Mouse (Mus musculus) erythroblast, embryonic 14.5 days (primary cell): ENCODE results near the gene Map3k3. TPM values are rescaled to one million over a fixed set of nuclear protein-coding genes. Genes with fewer than 3 reads are reported as not detected.
"Not testable (repeated sequence)": the region's sequence is repeated elsewhere in the genome, so short reads cannot be mapped to it uniquely, and the experiment has no call there.

Source experiments
- H3K27me3 ChIP-seq: 2 replicates; pipeline ENCODE4 v1.6.1; 2012; ENCODE audit warnings: inconsistent platforms; ENCODE audit not compliant: control insufficient read depth
- H3K36me3 ChIP-seq: 2 replicates; pipeline ENCODE4 v1.6.1; 2012; ENCODE audit warnings: mild to moderate bottlenecking, inconsistent platforms; ENCODE audit not compliant: control insufficient read depth
- H3K4me1 ChIP-seq: 2 replicates; pipeline ENCODE4 v1.6.1; 2012; ENCODE audit warnings: inconsistent platforms; ENCODE audit not compliant: control insufficient read depth
- H3K4me3 ChIP-seq: replicated peaks from 2 replicates; pipeline ENCODE3; 2012; ENCODE audit warnings: moderate library complexity, mild to moderate bottlenecking, inconsistent platforms
- H3K9me3 ChIP-seq: 2 replicates; pipeline ENCODE4 v1.6.1; 2012; ENCODE audit warnings: low read length, inconsistent platforms, mixed read lengths; ENCODE audit not compliant: control insufficient read depth
- GATA1 ChIP-seq: IDR thresholded peaks from 2 replicates; pipeline ENCODE4 v1.6.1; 2012; ENCODE audit warnings: low read length, inconsistent platforms, mixed read lengths
- TAL1 ChIP-seq: IDR thresholded peaks from 3 replicates; pipeline ENCODE4 v1.6.1; 2012; ENCODE audit warnings: low read length, inconsistent platforms, mixed read lengths
- polyA plus RNA-seq: library from polyadenylated mRNA; stranded (reverse); fragments of >175 nt; gene quantifications from 2 replicates; pipeline ENCODE4 v1.2.3, GENCODE M21; 2012

Gene Map3k3
- polyA plus RNA-seq, 1 experiment, result 0.05 TPM

DNA sequence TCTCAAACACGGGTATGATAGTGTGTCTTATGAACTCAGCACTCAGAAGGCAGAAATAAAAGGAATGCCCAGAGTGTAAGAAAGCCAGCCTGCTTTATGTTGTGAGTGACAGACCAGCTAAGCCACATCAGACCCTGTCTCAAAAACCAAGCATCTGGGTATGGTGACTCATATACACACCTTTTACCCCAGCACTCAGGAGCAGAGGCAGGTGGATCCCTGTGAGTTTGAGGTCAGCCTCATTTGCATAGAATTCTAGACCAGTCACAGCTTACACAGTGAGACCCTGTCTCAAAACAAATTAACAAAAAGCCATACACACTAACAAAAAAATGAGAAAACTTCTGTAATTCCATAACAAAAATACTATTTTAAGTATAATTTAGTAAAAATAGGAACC lies 41.4 kb downstream of the Map3k3 start:
- TF ChIP-seq TAL1 (no peak), GATA1 (no peak)
- Histone ChIP-seq H3K4me3 (no peak overlapping the region), H3K4me1 (peaks cover 3% of the 10 kb centered on the region), H3K36me3 (no peaks in the 10 kb centered on the region; the same call in 1 of the 2 replicates), H3K27me3 (no peaks in the 10 kb centered on the region), H3K9me3 (no peaks in the 10 kb centered on the region)

DNA sequence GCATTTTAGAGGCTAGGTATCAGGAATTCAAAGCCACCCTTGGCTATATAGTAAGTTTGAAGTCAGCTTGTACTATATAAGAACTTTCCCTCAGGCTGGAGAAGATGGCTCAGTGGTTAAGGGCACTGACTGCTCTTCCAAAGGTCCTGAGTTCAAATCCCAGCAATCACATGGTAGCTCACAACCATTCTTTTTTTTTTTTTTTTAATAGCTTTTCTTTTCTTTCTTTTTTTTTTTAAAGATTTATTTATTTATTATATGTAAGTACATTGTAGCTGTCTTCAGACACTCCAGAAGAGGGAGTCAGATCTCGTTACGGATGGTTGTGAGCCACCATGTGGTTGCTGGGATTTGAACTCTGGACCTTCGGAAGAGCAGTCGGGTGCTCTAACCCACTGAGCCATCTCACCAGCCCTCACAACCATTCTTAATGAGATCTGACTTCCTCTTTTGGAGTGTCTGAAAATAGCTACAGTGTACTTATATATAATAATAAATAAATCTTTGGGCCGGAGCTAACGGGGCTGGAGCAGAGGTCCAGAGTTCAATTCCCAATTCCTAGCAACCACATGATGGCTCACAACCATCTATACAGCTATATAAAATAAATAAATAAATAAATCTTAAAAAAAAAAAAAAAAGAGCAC lies 42.4 kb downstream of the Map3k3 start:
- not testable (repeated sequence) for H3K4me3 ChIP-seq, H3K36me3 ChIP-seq, H3K27me3 ChIP-seq, H3K9me3 ChIP-seq, H3K4me1 ChIP-seq

GRCm38 (mm10) chr11:106129477-106129876 lies 45.1 kb downstream of the Map3k3 start:
- Histone ChIP-seq H3K27me3 (no peaks in the 10 kb centered on the region), H3K4me3 (no peak overlapping the region), H3K4me1 (peaks cover 3% of the 10 kb centered on the region), H3K9me3 (no peaks in the 10 kb centered on the region), H3K36me3 (no peaks in the 10 kb centered on the region; the same call in 1 of the 2 replicates)
- TF ChIP-seq GATA1, result no peak
- no peak for TF ChIP-seq TAL1

DNA sequence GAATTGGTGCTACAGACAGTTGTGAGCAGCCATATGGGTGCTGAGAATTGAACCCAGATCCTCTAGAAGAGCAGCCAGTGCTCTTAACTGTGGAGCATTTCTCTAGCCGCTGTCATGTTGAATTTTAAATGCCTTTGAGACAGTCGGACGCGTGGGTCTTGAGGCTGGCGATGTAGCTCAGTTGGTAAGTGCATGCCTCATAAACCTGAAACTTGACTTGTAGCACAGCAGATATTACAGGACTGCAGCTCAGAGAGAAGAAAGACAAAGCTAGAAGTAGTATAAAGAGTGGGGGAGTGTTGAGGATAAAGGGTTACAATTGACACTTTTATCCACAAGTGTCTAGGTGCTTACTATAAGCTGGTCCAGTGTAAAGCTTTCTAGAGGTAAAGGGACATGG lies 48.1 kb downstream of the Map3k3 start:
- TF ChIP-seq GATA1, result no peak
- no peak for TF ChIP-seq TAL1
- H3K36me3 ChIP-seq, result no peaks in the 10 kb centered on the region; the same call in 1 of the 2 replicates
- no peaks in the 10 kb centered on the region for H3K9me3 ChIP-seq
- no peak overlapping the region for H3K4me3 ChIP-seq
- peaks cover 6% of the 10 kb centered on the region for H3K4me1 ChIP-seq
- no peaks in the 10 kb centered on the region for H3K27me3 ChIP-seq

DNA sequence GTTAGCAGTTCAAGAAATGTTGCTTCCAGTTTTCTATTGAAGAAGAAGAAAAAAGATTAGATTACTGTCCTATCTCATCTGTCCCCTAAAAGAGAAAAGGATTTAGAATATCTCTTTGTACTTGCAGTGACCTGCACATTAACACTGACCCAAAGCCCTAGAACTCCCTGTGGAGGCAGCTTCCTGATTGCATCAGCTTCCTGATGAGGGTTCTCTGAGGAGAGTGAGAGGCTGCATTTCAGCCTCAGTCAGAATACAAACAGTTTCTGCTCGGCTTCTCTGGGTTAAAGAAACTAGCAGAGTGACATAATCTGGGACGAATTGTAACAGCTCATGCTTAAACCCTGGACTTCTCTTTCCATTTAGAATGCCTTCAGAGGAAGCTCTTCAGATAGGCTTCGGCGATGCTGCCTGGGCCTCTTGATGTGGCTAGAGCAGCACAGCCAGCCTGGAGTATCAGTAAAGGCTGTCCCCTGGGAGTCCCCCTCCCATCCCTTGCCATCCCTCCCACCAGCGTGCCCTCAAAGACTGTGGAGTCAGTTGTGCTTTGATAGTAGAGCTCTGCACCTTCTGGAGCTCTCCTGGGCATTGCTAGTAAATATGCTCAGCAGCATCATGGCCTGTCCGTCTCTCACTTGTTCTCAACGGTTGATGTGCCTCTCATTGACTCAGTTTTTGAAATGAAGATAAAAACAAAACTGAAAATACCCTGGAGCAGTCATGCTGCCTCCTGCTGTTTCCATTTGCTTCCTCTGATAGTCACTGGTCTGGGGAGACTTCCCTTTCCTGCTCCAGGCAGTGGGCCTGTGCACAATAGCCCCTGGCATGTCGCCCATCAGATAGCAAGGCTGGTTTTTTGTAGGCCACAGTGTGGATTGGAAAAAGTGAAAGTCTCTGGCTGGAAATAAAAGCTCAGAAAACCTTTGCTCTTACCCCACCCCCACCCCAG lies 50.4 kb downstream of the Map3k3 start:
- Histone ChIP-seq H3K4me1 (peaks cover 3% of the 10 kb centered on the region; the same call in 1 of the 2 replicates), H3K9me3 (no peaks in the 10 kb centered on the region), H3K36me3 (no peaks in the 10 kb centered on the region; the same call in 1 of the 2 replicates), H3K27me3 (no peaks in the 10 kb centered on the region), H3K4me3 (no peak overlapping the region)
- TF ChIP-seq TAL1, result no peak

DNA sequence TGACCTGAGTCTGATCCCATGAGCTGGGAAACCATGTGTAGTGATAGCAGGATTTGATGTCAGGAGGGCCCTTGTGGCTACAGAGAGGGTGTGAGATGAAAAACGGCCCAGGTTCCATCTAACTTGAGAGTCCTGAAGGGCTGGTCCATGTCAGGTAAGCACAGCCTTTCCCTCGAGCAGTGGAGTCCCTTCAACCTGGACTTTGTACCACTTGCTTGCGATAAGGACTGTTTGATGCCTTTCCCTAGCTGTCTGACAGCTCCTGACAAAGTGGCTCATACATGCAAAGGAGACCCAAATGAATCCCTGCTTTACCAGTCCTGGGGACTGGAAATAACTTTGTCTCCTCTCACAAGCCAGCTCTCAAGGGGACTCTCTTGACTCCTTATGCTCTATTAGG lies 66.8 kb downstream of the Map3k3 start:
- peaks cover 33% of the 10 kb centered on the region for H3K36me3 ChIP-seq
- H3K4me1 ChIP-seq, result no peaks in the 10 kb centered on the region
- H3K27me3 ChIP-seq, result no peaks in the 10 kb centered on the region
- TF ChIP-seq TAL1, result no peak
- no peak for TF ChIP-seq GATA1
- H3K4me3 ChIP-seq, result no peak overlapping the region
- no peaks in the 10 kb centered on the region for H3K9me3 ChIP-seq

GRCm38 (mm10) chr11:106152132-106152531 lies 67.7 kb downstream of the Map3k3 start:
- TF ChIP-seq GATA1, result no peak
- TF ChIP-seq TAL1, result no peak
- Histone ChIP-seq H3K9me3 (no peaks in the 10 kb centered on the region), H3K36me3 (peaks cover 39% of the 10 kb centered on the region)

DNA sequence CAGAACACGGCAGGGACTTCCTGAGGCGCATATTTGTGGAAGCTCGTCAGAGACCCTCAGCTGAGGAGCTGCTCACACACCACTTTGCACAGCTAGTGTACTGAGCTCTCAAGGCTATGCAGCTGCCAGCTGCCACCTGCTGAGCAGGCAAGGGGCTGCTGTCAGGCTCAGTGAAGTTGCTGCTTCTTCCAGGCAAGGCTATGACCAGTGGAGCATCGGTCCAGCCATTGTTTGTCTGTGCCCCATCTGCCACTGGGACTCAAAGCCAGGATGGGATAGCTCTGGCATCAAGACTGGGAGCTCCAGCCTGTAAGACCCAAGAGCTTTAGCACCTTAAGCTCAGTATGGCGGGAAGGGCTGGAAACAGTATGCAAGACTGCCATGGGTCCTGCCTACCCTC lies 69.7 kb downstream of the Map3k3 start:
- H3K36me3 ChIP-seq, result peaks cover 37% of the 10 kb centered on the region
- H3K4me3 ChIP-seq, result no peak overlapping the region
- TF ChIP-seq GATA1 (no peak), TAL1 (no peak)
- no peaks in the 10 kb centered on the region for H3K9me3 ChIP-seq
- peaks cover 5% of the 10 kb centered on the region for H3K4me1 ChIP-seq
- H3K27me3 ChIP-seq, result peaks cover 14% of the 10 kb centered on the region

More at GRCm38 (mm10) chr11:106152132-106152531, 67.7 kb downstream of the Map3k3 start:
- no peaks in the 10 kb centered on the region for H3K27me3 ChIP-seq
- no peaks in the 10 kb centered on the region for H3K4me1 ChIP-seq
- H3K4me3 ChIP-seq, result no peak overlapping the region

DNA sequence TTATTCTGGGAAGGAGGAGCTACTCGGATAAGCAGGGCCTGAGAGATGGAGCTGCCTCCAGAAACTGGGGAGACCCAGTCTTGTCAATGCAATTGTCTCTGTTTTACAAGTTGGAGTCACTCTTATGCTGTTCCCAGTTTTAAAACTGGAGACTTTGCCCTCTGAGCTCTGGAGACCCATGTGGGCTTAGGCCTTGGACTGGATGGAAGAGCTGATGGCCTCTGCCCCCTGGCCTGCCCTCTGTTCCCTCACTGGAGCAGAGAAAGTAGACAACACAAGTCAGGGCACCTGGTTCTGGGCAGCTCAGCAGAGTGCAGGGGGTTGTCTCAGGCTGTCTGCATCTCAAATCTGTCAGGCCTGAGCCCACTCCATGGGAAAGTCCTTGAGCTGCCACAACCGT lies 70.4 kb downstream of the Map3k3 start:
- Histone ChIP-seq H3K4me1 (peaks cover 11% of the 10 kb centered on the region), H3K4me3 (no peak overlapping the region), H3K9me3 (no peaks in the 10 kb centered on the region), H3K36me3 (peaks cover 31% of the 10 kb centered on the region), H3K27me3 (peaks cover 21% of the 10 kb centered on the region)
- TF ChIP-seq TAL1 (no peak), GATA1 (no peak)
